Comparison of ENCODE assay signal across 7 mouse cellular contexts in genomic region chr16:27140037-27140436, GRCm38 (mm10).
DNase-seq lines count a peak whose midpoint lies in the region; ATAC-seq and TF ChIP-seq lines count a peak whose summit lies in the region.

No protein-coding gene starts in this region.

- WGBS in cerebellum, adult 2 months: 12% methylated on average over 3 of the region's 3 CpGs

- H3K27me3 ChIP-seq in E14TG2a.4 (ENCODE audit: insufficient read depth, low read length): no peaks in the 10 kb centered on the region
- no peaks in the 10 kb centered on the region for H3K27me3 ChIP-seq in cerebellum, adult 2 months (ENCODE audit: control insufficient read depth, insufficient read depth, low read length)

- H3K4me1 ChIP-seq in E14TG2a.4 (replicated peaks; ENCODE audit: low read depth, low read length): no peaks in the 10 kb centered on the region
- no peaks in the 10 kb centered on the region for H3K4me1 ChIP-seq in cerebellum, adult 2 months (ENCODE audit: control insufficient read depth, insufficient read depth, low read length)

- no peak overlapping the region for H3K4me3 ChIP-seq in E14TG2a.4 (replicated peaks; ENCODE audit: low read length)
- H3K4me3 ChIP-seq in cerebellum, adult 2 months (replicated peaks; ENCODE audit: insufficient read depth, low read depth, low read length): no peak overlapping the region

- ATAC-seq in frontal cortex, adult (ENCODE audit: low TSS enrichment): peak; percentile 74

- peak; percentile 94 for TF ChIP-seq CTCF in E14TG2a.4 (conservative IDR thresholded peaks at IDR 0.05; ENCODE audit: low read length)
- peak; percentile 57; the same call in 1 of the 2 replicates for TF ChIP-seq CTCF in cerebellum, adult 2 months (IDR thresholded peaks at IDR 0.05; ENCODE audit: borderline replicate concordance, insufficient read depth, low read depth, low read length)

- H3K36me3 ChIP-seq in E14TG2a.4 (ENCODE audit: insufficient read depth, low read length): no peaks in the 10 kb centered on the region

- TF ChIP-seq POLR2A in cerebellum, adult 2 months (IDR thresholded peaks at IDR 0.05; ENCODE audit: borderline replicate concordance, insufficient read depth, low read length): no peak

- DNase-seq in CD4-positive helper T cell, adult 2 months (ENCODE audit: low read depth, low spot score): peak; percentile 22
- peak; percentile 23 to 39 for DNase-seq in cerebellum, adult 2 months
- peak; percentile 75 for DNase-seq in layer of hippocampus, adult 9-10 months (ENCODE audit: low spot score)
- peak; percentile 56 for DNase-seq in lung, postnatal 36 days
- peak; percentile 73 for DNase-seq in right cerebral cortex, postnatal 4 days

- peaks cover 18% of the 10 kb centered on the region for H3K9me3 ChIP-seq in E14TG2a.4 (ENCODE audit: low read length)

- no peak overlapping the region for H3K27ac ChIP-seq in cerebellum, adult 2 months (ENCODE audit: insufficient read depth, low read length)

Comparison
In these comparisons a context has a peak if more than half of its experiments do, and no peak if none do; other contexts are left out.
1. DNase-seq: peak in every context shown above with its lines; median percentile 75 in layer of hippocampus, adult 9-10 months; 73 in right cerebral cortex, postnatal 4 days; 56 in lung, postnatal 36 days; 31 in cerebellum, adult 2 months; 22 in CD4-positive helper T cell, adult 2 months.